Mouse (Mus musculus) ES-Bruce4 (cell line): ENCODE data around the gene Frmpd4.

Source experiments
- EP300 ChIP-seq: IDR thresholded peaks from 2 replicates; pipeline ENCODE4 v1.6.1; 2011; ENCODE audit warnings: low read depth, low read length; ENCODE audit not compliant: insufficient read depth
- POLR2A ChIP-seq: IDR thresholded peaks from one replicate; pipeline ENCODE4 v1.8.1; 2011; ENCODE audit warnings: low read length; ENCODE audit not compliant: insufficient read depth

GRCm38 (mm10) chrX:167483409-167484177, 1093.4 kb downstream of the Frmpd4 start:
- TF ChIP-seq POLR2A (no peak), EP300 (no peak)
